Mouse (Mus musculus) fat pad, adult 2 months (tissue): ENCODE measurements around the gene Krtap19-1.

Experiments used
- DNase-seq: peaks from one replicate; pipeline ENCODE4 v3.0.0-alpha.2; 2011; ENCODE audit warnings: low read depth, low spot score; ENCODE audit errors: extremely low read depth

Krtap19-1 gene

DNA sequence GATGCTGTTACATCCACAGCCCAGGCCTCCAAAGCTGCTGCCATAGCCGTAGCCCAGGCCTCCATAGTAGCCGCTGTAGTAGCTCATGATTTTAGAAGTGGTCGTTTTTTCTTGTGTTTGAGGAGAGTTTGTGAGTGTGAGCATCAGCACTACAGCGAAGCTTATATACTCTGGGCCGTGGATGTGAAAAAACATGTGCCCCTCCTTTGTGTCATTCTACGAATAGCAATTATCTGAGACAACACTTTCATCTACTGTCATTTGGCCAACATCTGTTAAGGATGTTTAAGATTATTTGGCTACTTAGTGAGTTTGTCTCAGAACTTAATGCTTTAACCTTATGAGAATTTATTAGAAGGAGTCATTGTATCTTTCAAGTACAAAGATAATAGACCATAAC is at the start of gene Krtap19-1:
Gene Krtap19-1, minus strand, starts transcription at position 101 of the 400 bp plus-strand sequence.
- DNase-seq = no peak

DNA sequence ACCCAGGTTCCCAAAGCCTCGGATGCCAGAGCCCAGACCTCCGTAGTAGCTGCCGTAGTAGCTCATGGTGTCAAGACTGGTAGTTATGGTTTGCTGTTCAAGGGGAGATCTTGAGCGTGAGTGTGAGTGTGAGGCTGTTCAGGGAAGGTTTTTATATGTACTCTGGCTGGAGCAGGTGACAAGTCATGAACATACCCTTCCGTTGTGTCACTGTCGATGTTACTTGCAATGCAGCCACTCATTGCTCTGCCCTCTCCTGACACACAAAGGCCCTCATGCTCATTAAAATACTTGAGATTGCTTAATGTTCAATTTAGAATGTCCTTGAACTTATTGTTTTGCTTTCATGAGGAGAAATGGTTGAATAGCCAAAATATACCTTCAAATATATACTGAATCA is 27.1 kb upstream of the Krtap19-1 start, which contains the start of gene Krtap19-5:
Gene Krtap19-5, minus strand, starts transcription at position 101 of the 400 bp plus-strand sequence.
- DNase-seq = no peak

DNA sequence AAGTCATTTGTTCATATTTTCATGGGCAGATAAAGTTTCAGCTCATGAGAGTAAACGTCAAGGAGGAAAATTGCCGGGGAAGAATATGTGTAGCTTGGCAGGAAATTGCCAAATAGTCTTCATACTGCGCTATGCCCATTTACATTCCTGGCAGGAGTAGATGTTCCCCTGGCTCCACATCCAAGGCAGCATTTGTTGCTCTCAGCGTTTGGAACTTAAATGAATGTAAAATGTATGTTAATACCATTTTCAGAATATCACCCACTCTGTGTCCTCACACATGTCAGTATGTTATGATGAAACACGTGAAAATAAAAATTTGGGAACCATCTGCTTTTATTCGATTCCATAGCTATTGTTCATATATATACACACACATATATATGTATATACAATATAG is 17.7 kb upstream of the Krtap19-1 start:
- no peak for DNase-seq

DNA sequence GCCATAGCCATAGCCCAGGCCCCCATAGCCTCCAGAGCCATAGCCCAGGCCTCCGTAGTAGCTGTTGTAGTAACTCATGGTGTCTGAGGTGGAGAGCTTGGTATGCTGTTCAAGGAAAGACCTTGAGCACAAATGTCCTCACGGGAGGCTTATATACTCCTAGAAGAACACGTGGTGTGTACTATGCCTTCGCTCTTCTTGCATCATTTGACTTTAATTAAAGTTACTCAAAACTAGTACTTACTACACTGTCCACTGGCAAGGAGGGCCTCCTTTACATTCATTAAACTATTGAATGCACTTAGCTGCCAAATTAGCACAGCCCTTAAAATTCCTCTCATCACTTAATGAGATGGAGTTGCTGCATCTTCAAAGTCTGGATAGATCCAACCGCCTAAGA is 15.8 kb upstream of the Krtap19-1 start, which contains the start of gene Krtap19-4:
Gene Krtap19-4, minus strand, starts transcription at position 101 of the 400 bp plus-strand sequence.
- no peak for DNase-seq

DNA sequence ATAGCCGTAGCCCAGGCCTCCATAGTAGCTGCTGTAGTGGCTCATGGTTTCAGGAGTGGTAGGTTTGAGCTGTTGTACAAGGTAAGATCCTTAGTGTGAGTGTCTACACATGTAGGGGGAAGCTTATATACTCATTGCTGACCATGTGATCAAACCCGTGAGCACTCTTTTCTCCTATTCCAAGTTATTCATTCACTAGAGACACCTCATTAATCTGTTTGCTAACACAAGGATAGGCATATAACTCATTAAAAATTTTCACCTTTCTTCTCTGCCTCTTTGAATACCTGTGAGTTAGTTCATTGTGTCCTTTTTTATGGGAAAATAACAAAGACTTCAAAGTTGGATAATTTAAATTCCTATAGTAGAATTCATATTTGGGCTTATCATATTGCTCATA is 8.7 kb upstream of the Krtap19-1 start, which contains the start of gene Krtap19-3:
Gene Krtap19-3, minus strand, starts transcription at position 101 of the 400 bp plus-strand sequence.
- no peak for DNase-seq

DNA sequence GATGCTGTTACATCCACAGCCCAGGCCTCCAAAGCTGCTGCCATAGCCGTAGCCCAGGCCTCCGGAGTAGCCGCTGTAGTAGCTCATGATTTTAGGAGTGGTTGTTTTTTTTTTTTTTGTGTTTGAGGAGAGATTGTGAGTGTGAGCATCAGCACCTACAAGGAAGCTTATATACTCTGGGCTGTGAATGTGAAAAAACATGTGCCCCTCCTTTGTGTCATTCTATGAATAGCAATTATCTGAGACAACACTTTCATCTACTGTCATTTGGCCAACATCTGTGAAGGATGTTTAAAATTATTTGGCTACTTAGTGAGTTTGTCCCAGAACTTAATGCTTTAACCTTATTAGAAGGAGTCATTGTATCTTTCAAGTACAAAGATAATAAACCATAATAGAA is 5.0 kb upstream of the Krtap19-1 start, which contains the start of gene Krtap19-2:
Gene Krtap19-2, minus strand, starts transcription at position 101 of the 400 bp plus-strand sequence.
- DNase-seq = no peak

DNA sequence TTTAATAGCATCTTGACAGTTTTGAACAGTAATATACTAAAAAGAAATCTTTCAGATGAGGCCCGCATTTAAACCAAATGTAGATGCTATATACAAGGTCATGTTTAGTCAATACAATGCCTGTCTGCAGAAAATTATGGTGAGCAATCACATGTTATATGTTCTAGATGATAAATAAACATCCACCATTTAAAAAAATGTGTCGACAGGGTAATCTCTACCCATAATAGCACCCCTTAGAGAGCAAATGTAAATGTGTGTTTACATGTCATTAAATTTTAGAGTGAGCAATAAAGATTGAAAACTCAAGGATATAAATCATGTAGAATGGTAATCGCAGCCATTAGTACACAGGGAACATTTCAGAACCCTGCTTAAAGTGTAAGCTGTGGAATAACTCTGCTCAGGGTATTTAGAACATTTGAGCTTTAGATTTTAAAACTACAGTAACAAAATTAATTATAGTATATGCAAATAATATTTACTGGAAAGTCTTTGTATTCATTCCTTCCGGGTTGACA is 4.3 kb downstream of the Krtap19-1 start:
- no peak for DNase-seq

DNA sequence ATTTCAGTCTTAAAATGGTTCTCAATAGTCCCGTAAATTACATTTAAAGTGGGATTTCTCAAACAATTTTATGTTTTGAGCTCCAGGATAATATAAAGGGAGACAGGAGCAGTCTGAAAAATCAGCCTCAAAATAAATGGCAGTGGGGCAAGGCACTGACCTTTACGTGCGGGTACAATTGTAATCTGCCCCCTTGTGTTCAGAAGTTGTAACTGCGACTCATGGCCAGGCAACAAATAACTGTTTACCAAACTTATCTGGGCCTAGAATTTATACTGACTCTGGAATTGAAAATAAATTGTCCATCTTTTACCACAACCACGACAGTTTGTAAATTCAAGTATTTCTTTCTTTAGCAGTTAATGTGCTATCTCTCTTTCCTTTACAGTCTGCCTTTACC is 17.8 kb downstream of the Krtap19-1 start:
- DNase-seq = no peak

DNA sequence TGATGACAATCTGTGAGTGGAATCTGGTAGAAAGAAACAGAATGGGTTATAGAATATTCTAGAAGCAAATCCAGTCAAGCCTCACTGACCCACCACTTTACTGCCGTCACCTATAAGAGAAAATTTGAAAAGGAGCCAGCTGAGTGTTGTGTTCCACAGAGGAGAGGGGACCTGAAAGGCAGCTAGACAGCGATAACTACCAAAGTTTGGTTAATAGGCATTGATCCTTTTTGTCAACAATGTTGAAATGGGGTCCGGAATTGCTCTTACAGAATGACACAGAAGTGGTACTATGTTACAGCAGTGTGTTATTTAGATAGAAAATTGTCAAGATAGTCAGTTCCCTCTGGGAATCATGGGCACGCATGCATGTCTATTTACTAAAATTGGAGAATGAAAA is 20.7 kb downstream of the Krtap19-1 start:
- DNase-seq = no peak

DNA sequence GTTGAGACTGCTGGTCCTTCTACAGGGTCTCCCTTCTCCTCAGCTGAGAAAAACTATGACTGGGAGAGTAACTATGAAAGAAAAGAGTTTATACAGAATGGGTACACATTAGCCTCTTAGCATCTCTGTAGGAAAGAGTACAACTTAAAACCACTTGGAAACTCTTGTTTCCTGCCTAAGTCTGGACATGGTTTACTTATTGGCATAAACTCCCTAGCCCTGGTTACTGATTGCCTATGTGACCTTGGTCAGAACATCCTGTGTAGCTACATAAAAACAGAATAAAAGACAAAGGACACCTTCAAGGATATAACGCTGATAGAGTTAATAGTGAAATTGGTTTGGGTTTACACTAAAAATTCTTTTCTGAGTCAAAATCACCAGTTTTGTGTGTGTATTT is 21.8 kb downstream of the Krtap19-1 start:
- no peak for DNase-seq

DNA sequence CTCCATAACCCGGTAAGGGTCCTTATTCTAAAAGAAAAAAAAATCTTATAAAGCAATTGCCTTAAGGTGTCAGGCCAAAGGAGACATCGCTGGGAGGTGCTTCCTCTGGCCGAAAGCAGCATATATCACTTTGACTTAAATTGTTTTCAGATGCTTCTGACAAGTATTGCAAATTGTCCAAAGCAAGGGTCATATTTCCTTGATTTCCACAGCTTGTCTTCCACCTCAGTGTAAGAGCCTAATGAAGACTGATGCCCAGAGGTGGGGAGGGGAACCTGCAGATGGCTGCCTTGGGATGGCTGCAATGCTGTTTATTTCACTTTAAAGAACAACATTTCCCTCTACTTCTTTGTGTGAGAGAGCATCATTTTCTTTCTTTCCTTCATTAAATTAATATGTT is 42.2 kb downstream of the Krtap19-1 start:
- DNase-seq = no peak

DNA sequence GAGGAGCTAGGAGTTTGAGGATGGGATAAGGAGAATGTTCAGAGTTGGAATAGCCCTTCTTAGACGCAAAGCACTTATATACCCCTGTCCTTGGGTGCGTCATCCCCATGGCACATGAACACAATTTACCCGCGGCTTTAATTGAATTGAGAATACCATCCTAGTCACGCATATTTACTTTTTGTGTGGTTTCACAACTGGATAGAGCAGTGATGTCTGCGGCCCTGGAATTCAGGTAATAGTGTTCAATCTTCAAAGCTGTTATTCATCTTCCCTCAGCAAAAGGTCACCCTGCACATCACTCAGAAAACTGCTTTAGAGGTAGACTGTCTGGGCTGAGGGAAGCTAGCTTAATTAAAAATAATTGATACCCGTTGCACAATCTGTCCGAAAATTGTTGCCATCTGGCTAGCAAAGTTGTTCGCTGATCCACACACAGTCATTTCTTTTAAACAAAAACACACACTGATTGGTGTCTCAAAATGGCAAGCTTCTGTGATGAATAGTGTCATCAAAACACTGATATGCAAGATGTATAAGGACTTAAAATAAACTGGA is 43.0 kb downstream of the Krtap19-1 start, which contains the start of gene Krtap14:
Gene Krtap14, minus strand, starts transcription at position 51 of the 558 bp plus-strand sequence.
- DNase-seq = no peak

DNA sequence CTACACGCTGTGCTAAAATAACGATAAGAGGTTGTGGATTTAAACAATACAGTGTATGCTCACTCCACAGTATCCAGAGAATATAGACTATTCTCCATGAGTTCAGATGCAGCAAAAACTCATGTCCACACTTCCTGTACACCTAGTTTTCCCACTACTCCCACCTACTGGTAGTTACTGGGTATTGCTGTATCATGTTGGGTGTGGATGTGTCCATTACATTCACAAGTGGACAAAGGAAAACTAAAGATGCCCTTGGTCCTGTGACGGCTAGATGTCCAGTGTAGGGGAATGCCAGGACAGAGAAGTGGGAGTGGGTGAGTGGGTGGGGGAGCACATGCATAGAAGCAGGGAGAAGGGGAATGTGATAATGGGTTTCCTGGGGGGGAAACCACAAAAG is 45.5 kb downstream of the Krtap19-1 start:
- no peak for DNase-seq

DNA sequence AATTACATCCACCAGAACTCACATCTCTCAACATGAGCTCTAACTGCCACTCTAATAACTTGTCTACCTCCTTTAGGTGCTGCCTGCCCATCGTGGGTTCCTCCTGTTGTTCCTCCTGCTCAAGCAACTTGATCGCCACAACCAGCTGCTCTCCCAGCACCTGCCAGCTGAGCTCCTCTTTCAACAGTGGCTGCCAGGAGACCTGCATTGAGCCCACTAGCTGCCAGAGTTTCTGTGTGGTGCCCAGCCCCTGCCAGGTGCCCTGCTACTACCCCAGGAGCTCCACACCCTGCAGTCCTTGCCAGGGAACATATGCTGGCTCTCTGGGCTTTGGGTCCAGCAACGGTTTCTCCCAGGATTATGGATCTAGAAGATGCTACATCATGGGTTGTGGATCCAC is 49.1 kb downstream of the Krtap19-1 start, which contains the start of gene Krtap15:
Gene Krtap15, plus strand, starts transcription at position 150 of the 400 bp plus-strand sequence.
- DNase-seq = no peak
